Mouse (Mus musculus): Measurements from ENCODE around the gene Slc26a3.

- TF ChIP-seq CTCF (IDR thresholded peaks at IDR 0.05) (no peak), EP300 (IDR thresholded peaks at IDR 0.05; ENCODE audit: insufficient read depth, low read depth, low read length) (no peak)
Observed at GRCm38 (mm10) chr12:31397709-31398108, 7.0 kb downstream of the Slc26a3 start.
